Mouse (Mus musculus) lung, postnatal 0 days (tissue): ENCODE measurements around the gene Fam69a.

ENCODE experiments used
- CTCF ChIP-seq: IDR thresholded peaks from 2 replicates; pipeline ENCODE4 v1.5.1; 2016; ENCODE audit warnings: antibody characterized with exemption, mild to moderate bottlenecking
- EP300 ChIP-seq: IDR thresholded peaks from 2 replicates; pipeline ENCODE4 v1.6.1; 2016; ENCODE audit warnings: antibody characterized with exemption, mild to moderate bottlenecking, control low read depth

GRCm38 (mm10) chr5:107983946-107984345 is 2.9 kb downstream of the Fam69a start:
- TF ChIP-seq CTCF = no peak
- no peak for TF ChIP-seq EP300
